Mouse (Mus musculus): ENCODE results near the gene Nhsl1.

GRCm38 (mm10) chr10:18400089-18400644 is 81.4 kb downstream of the Nhsl1 start:
- no peak for TF ChIP-seq CTCF (IDR thresholded peaks at IDR 0.05; ENCODE audit: low read depth, low read length)
- TF ChIP-seq GATA1 (IDR thresholded peaks at IDR 0.05; ENCODE audit: borderline replicate concordance, low read length), result no peak
- no peak for TF ChIP-seq TAL1 (conservative IDR thresholded peaks at IDR 0.05; ENCODE audit: low read depth, low read length)
